Mouse (Mus musculus) lung, adult 2 months (tissue): Measurements from ENCODE around the gene Nfatc2ip. TPM values are rescaled to one million over a fixed set of nuclear protein-coding genes. Genes with fewer than 3 reads are reported as not detected.

Experiments
- DNase-seq: peaks from one replicate; pipeline ENCODE4 v3.0.0; 2022
- H3K4me1 ChIP-seq: fragments of 200-500 bp; 2 replicates; pipeline ENCODE4 v1.6.1; 2011; ENCODE audit warnings: low read length; ENCODE audit not compliant: control insufficient read depth, insufficient read depth
- H3K4me3 ChIP-seq: fragments of 200-500 bp; replicated peaks from 2 replicates; pipeline ENCODE3; 2011; ENCODE audit warnings: low read depth, mild to moderate bottlenecking, control low read depth, low read length; ENCODE audit errors: extremely low read depth
- CTCF ChIP-seq: fragments of 200-500 bp; IDR thresholded peaks from 2 replicates; pipeline ENCODE4 v1.5.1; 2011; ENCODE audit warnings: mild to moderate bottlenecking, low read length, control low read depth; ENCODE audit not compliant: insufficient read depth
- POLR2A ChIP-seq: fragments of 200-500 bp; IDR thresholded peaks from 2 replicates; pipeline ENCODE4 v1.6.1; 2011; ENCODE audit warnings: low read depth, mild to moderate bottlenecking, control low read depth, low read length, borderline replicate concordance; ENCODE audit errors: extremely low read depth
- WGBS: fragments of 180-500 bp; shearing (Covaris S2); methylation state at CpG from one replicate; pipeline ENCODE4 v1.1.7; 2018; 5-methylcytosine and 5-hydroxymethylcytosine counted together
- polyA plus RNA-seq: library from polyadenylated mRNA; depleted of rRNA; stranded (reverse); fragments of >200 nt; gene quantifications from 2 replicates; pipeline ENCODE4 v1.2.3, GENCODE M21; 2012

The Nfatc2ip gene
- polyA plus RNA-seq, 1 experiment: 6.5 TPM

- Histone ChIP-seq H3K4me1 (peaks cover 9% of the 10 kb centered on the region), H3K4me3 (peak overlapping the region; percentile 97)
- WGBS: 27% methylated on average over 15 of the region's 15 CpGs
- DNase-seq: no peak
- TF ChIP-seq POLR2A: no peak
Observed at GRCm38 (mm10) chr7:126429503-126429898, 33.0 kb upstream of the Nfatc2ip start.

GRCm38 (mm10) chr7:126428631-126429502, 32.3 kb upstream of the Nfatc2ip start, which contains the start of gene Rabep2:
TSS of gene Rabep2 (plus strand) at chr7:126428759.
- under 1% methylated on average over 82 of the region's 82 CpGs for WGBS
- TF ChIP-seq POLR2A: peak; percentile 58; the same call in 1 of the 2 replicates
- no peak for TF ChIP-seq CTCF

GRCm38 (mm10) chr7:126428154-126428553, 31.6 kb upstream of the Nfatc2ip start:
- DNase-seq: no peak
- TF ChIP-seq POLR2A (no peak), CTCF (no peak)
- Histone ChIP-seq H3K4me3 (peak overlapping the region; percentile 98), H3K4me1 (peaks cover 9% of the 10 kb centered on the region)
- WGBS: 21% methylated on average over 4 of the region's 4 CpGs

More at GRCm38 (mm10) chr7:126428631-126429502, 32.3 kb upstream of the Nfatc2ip start, which contains the start of gene Rabep2:
- Histone ChIP-seq H3K4me1 (peaks cover 9% of the 10 kb centered on the region), H3K4me3 (peak within 1 kb of the TSS; percentile 98)
- DNase-seq: peak; percentile 98

- TF ChIP-seq POLR2A: no peak
- no peak for TF ChIP-seq CTCF
- DNase-seq: no peak
- H3K4me1 ChIP-seq: peaks cover 9% of the 10 kb centered on the region
- no peak overlapping the region for H3K4me3 ChIP-seq
- WGBS: 51% methylated on average over 13 of the region's 13 CpGs
Observed at GRCm38 (mm10) chr7:126427323-126427860, 30.9 kb upstream of the Nfatc2ip start.

DNA sequence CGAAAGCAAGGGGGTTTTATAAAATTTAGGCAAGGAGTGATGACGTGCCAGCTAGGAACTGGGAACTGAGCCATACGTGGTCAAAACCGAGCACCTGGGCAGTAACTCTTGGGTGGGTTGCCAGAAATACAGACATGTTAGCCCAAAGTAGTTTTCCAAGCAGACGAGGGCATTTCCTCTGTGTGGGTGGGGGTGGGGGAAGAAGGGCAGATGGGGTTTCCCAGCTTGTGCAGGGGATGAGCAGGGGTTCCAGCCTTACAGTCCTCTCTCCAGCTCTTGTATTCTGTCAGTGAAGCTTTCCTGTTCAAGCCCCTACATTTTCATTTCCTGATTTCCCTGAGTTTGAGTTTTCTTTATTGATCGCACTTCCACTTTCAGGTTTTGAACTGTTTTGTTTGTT, 27.6 kb upstream of the Nfatc2ip start:
- no peak for DNase-seq
- TF ChIP-seq CTCF (no peak), POLR2A (no peak)
- H3K4me1 ChIP-seq: peaks cover 5% of the 10 kb centered on the region
- WGBS: 70% methylated on average over 6 of the region's 6 CpGs
- no peak overlapping the region for H3K4me3 ChIP-seq

DNA sequence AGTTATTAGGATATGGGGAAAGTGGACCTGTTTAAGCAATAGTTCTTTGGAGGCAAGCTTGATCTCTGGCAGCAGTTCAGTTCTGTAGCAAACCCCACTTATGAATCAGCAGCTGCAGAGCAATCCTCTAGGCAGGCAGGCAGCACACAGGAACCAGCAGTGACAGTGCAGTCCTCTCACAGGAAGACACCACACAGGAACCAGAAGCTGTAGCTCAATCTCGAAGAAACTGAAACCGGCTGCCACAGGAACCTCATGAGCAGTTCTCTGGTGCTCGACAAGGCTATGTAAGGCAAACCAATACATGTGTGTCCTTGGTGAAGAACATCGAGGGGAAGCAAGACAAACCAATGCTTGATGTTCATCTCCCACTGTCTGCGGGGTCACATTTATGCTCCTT, 25.2 kb upstream of the Nfatc2ip start:
- TF ChIP-seq CTCF (no peak), POLR2A (no peak)
- H3K4me1 ChIP-seq: no peaks in the 10 kb centered on the region
- no peak overlapping the region for H3K4me3 ChIP-seq
- WGBS: 76% methylated on average over 5 of the region's 5 CpGs
- DNase-seq: no peak

DNA sequence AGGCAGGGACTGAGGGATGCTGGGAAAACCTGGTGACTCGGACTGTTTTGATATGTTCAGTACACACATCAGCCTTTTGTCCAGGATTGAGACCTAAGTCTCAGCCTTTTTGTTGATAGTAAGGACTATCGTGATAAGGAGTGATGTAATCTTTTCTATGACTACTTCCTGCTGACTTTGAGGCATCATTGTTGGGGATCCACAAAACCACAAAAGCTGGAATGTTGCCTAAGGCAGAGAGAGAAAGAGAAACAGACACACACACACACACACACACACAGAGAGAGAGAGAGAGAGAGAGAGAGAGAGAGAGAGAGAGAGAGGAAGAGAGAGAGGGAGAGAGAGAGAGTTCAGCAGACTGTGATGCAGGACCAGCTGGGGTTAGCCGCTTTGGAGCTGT, 22.0 kb upstream of the Nfatc2ip start:
- DNase-seq: no peak
- WGBS: 22% methylated on average over 3 of the region's 3 CpGs
- TF ChIP-seq CTCF (no peak), POLR2A (no peak)
- no peaks in the 10 kb centered on the region for H3K4me1 ChIP-seq
- H3K4me3 ChIP-seq: no peak overlapping the region

GRCm38 (mm10) chr7:126417606-126418005, 21.1 kb upstream of the Nfatc2ip start:
- no peak for TF ChIP-seq CTCF
- no peak for TF ChIP-seq POLR2A
- Histone ChIP-seq H3K4me1 (no peaks in the 10 kb centered on the region), H3K4me3 (no peak overlapping the region)
- DNase-seq: no peak
- 89% methylated on average over 4 of the region's 4 CpGs for WGBS

GRCm38 (mm10) chr7:126417045-126417444, 20.5 kb upstream of the Nfatc2ip start:
- no peak for TF ChIP-seq CTCF
- TF ChIP-seq POLR2A: no peak
- Histone ChIP-seq H3K4me3 (no peak overlapping the region), H3K4me1 (no peaks in the 10 kb centered on the region)
- no peak for DNase-seq
- 65% methylated on average over 8 of the region's 8 CpGs for WGBS
